Mouse (Mus musculus): ENCODE measurements at regions not wholly inside any gene's neighbourhood (a gene's known extent, or its start where the extent isn't known, plus 50 kb on each side); places are given as distances from the start of the nearest gene placed in this dataset.

DNA sequence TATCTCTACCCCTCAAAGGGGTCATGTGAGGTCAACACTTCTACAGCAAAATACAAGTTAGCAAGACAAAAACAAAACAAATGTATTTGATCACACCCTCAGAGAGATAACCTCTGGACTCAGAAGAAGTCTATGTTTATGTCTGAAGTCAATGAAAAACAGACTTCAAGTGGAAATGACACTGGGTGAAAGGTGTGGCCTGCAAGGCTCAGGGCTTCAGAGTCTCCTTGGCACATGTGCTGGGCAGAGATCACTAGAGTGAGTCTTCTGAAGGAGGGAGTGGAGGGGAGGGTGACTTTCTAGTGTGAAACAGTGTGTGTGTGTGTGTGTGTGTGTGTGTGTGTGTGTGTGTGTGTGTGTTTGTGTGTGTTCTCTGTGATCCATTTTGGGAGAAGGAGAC is 68.2 kb downstream of the Il12a start:
- H3K27me3 ChIP-seq (ENCODE audit: control insufficient read depth in 1 of 2, insufficient read depth in 2 of 2, low read length in 2 of 2), result no peaks in the 10 kb centered on the region
- no peak overlapping the region for H3K4me3 ChIP-seq (ENCODE audit: control insufficient read depth in 1 of 2, insufficient read depth in 1 of 2, low read depth in 2 of 2, low read length in 2 of 2)
- no peak for DNase-seq (ENCODE audit: low read depth, low spot score)
- H3K9ac ChIP-seq (ENCODE audit: control insufficient read depth, low read depth, low read length, poor library complexity, severe bottlenecking), result no peak overlapping the region
- H3K4me1 ChIP-seq (ENCODE audit: control insufficient read depth in 1 of 2, insufficient read depth in 2 of 2, low read length in 2 of 2), result no peaks in the 10 kb centered on the region
- no peaks in the 10 kb centered on the region for H3K79me2 ChIP-seq (ENCODE audit: control insufficient read depth, insufficient read depth, low read length, poor library complexity)
- H3K9me3 ChIP-seq (replicated peaks; ENCODE audit: insufficient read depth, low read length), result no peaks in the 10 kb centered on the region
- no peaks in the 10 kb centered on the region for H3K36me3 ChIP-seq (ENCODE audit: control insufficient read depth in 1 of 2, insufficient read depth in 2 of 2, low read length in 2 of 2)
- H3K27ac ChIP-seq (ENCODE audit: control insufficient read depth, low read depth, low read length), result no peak overlapping the region
- TF ChIP-seq MAFK (IDR thresholded peaks at IDR 0.05; ENCODE audit: borderline replicate concordance, low read depth, low read length), result no peak
- no peak for TF ChIP-seq BHLHE40 (IDR thresholded peaks at IDR 0.05; ENCODE audit: borderline replicate concordance, low read depth, low read length)
- no peak for TF ChIP-seq SMC3 (IDR thresholded peaks at IDR 0.05; ENCODE audit: low read depth, low read length)
- TF ChIP-seq ZC3H11A (IDR thresholded peaks at IDR 0.05; ENCODE audit: low read depth, low read length), result no peak
- TF ChIP-seq SIN3A (IDR thresholded peaks at IDR 0.05; ENCODE audit: low read length), result no peak
- no peak for TF ChIP-seq MYB (IDR thresholded peaks at IDR 0.05; ENCODE audit: low read depth, low read length)
- TF ChIP-seq TAL1 (IDR thresholded peaks at IDR 0.05; ENCODE audit: low read length), result no peak
- TF ChIP-seq MAX (IDR thresholded peaks at IDR 0.05; ENCODE audit: low read length), result no peak
- no peak for TF ChIP-seq POLR2A (IDR thresholded peaks at IDR 0.05; ENCODE audit: control insufficient read depth in 1 of 2, insufficient read depth in 1 of 2, low read depth in 1 of 2, low read length in 2 of 2, poor library complexity in 1 of 2)
- TF ChIP-seq NRF1 (IDR thresholded peaks at IDR 0.05; ENCODE audit: insufficient read depth, low read depth, low read length, poor library complexity, severe bottlenecking), result no peak
- no peak for TF ChIP-seq MYC (IDR thresholded peaks at IDR 0.05; ENCODE audit: low read depth, low read length)
- TF ChIP-seq UBTF (IDR thresholded peaks at IDR 0.05; ENCODE audit: borderline replicate concordance, insufficient read depth, low read depth, low read length), result no peak
- TF ChIP-seq ZKSCAN1 (IDR thresholded peaks at IDR 0.05; ENCODE audit: low read depth, low read length), result no peak
- no peak for TF ChIP-seq EP300 (IDR thresholded peaks at IDR 0.05; ENCODE audit: low read depth in 1 of 2, low read length in 2 of 2)
- no peak for TF ChIP-seq ETS1 (IDR thresholded peaks at IDR 0.05; ENCODE audit: low read depth, low read length)
- TF ChIP-seq CHD1 (IDR thresholded peaks at IDR 0.05; ENCODE audit: low read depth, low read length), result no peak
- no peak for TF ChIP-seq MAZ (IDR thresholded peaks at IDR 0.05; ENCODE audit: low read depth, low read length)
- no peak for TF ChIP-seq ZNF384 (IDR thresholded peaks at IDR 0.05; ENCODE audit: low read depth, low read length)
- no peak for TF ChIP-seq E2F4 (IDR thresholded peaks at IDR 0.05; ENCODE audit: borderline replicate concordance, low read depth, low read length)

DNA sequence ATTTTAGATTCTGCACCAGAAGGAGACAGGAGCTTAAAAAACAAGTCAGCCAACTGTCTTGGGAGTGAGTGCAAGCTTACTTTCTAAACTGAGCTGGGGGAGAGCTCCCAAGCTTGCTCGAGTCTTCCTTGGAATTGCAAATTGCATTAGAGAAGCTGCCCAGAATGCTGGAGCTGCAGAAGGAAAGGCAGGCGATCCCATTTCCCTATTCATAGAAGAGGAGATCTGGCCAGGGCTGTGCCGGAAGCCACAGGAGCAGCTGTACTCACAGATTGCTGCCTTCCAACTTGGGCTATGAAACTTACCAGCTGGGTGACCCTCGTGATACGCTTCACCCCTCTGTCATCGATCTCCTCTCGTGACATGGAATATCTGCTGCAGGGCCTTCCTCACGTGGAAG is 68.9 kb downstream of the Il12a start:
- Histone ChIP-seq H3K79me2 (ENCODE audit: control insufficient read depth, insufficient read depth, low read length, poor library complexity) (no peaks in the 10 kb centered on the region), H3K9me3 (replicated peaks; ENCODE audit: insufficient read depth, low read length) (no peaks in the 10 kb centered on the region), H3K36me3 (ENCODE audit: control insufficient read depth in 1 of 2, insufficient read depth in 2 of 2, low read length in 2 of 2) (no peaks in the 10 kb centered on the region), H3K4me1 (ENCODE audit: control insufficient read depth in 1 of 2, insufficient read depth in 2 of 2, low read length in 2 of 2) (no peaks in the 10 kb centered on the region), H3K27me3 (ENCODE audit: control insufficient read depth in 1 of 2, insufficient read depth in 2 of 2, low read length in 2 of 2) (no peaks in the 10 kb centered on the region), H3K9ac (ENCODE audit: control insufficient read depth, low read depth, low read length, poor library complexity, severe bottlenecking) (no peak overlapping the region), H3K4me3 (ENCODE audit: control insufficient read depth in 1 of 2, insufficient read depth in 1 of 2, low read depth in 2 of 2, low read length in 2 of 2) (no peak overlapping the region), H3K27ac (ENCODE audit: control insufficient read depth, low read depth, low read length) (no peak overlapping the region)
- no peak for TF ChIP-seq GATA1 (IDR thresholded peaks at IDR 0.05; ENCODE audit: low read depth, low read length)
- no peak for TF ChIP-seq MAX (IDR thresholded peaks at IDR 0.05; ENCODE audit: low read length)
- no peak for TF ChIP-seq BHLHE40 (IDR thresholded peaks at IDR 0.05; ENCODE audit: borderline replicate concordance, low read depth, low read length)
- no peak for TF ChIP-seq USF2 (IDR thresholded peaks at IDR 0.05; ENCODE audit: borderline replicate concordance in 1 of 2, insufficient read depth in 1 of 2, low read depth in 1 of 2, low read length in 2 of 2)
- no peak for TF ChIP-seq MAZ (IDR thresholded peaks at IDR 0.05; ENCODE audit: low read depth, low read length)
- TF ChIP-seq ETS1 (IDR thresholded peaks at IDR 0.05; ENCODE audit: low read depth, low read length), result no peak
- no peak for TF ChIP-seq JUND (IDR thresholded peaks at IDR 0.05; ENCODE audit: low read depth, low read length)
- TF ChIP-seq GABPA (IDR thresholded peaks at IDR 0.05; ENCODE audit: low read depth, low read length), result no peak
- no peak for TF ChIP-seq MEF2A (IDR thresholded peaks at IDR 0.05; ENCODE audit: extremely low read depth, insufficient replicate concordance, low read depth, low read length, poor library complexity, severe bottlenecking)
- TF ChIP-seq NELFE (IDR thresholded peaks at IDR 0.05; ENCODE audit: low read depth, low read length), result no peak
- no peak for DNase-seq (ENCODE audit: low read depth, low spot score)

Data from MEL (cell line).